Mouse (Mus musculus): Measurements from ENCODE around the gene Cnot1. TPM values are rescaled to one million over a fixed set of nuclear protein-coding genes. Genes with fewer than 3 reads are reported as not detected.

The Cnot1 gene
- polyA plus RNA-seq, 1 experiment from 2014 or later = 76.9 TPM

GRCm38 (mm10) chr8:95712395-95712794 is 94.9 kb downstream of the Cnot1 start:
- Histone ChIP-seq H3K36me3 (ENCODE audit: control insufficient read depth, insufficient read depth, low read length) (peaks cover 54% of the 10 kb centered on the region), H3K27me3 (ENCODE audit: control insufficient read depth, insufficient read depth, low read length) (no peaks in the 10 kb centered on the region), H3K27ac (replicated peaks; ENCODE audit: low read depth, low read length) (no peak overlapping the region), H3K9me3 (ENCODE audit: control insufficient read depth, low read length) (no peaks in the 10 kb centered on the region), H3K4me2 (ENCODE audit: low read length) (no peak overlapping the region), H3K4me1 (ENCODE audit: control insufficient read depth, insufficient read depth, low read length) (peaks cover 6% of the 10 kb centered on the region), H3K4me3 (replicated peaks; ENCODE audit: low read depth, low read length) (no peak overlapping the region), H3K9ac (replicated peaks; ENCODE audit: low read length) (no peak overlapping the region)
- no peak for DNase-seq
- ATAC-seq (ENCODE audit: low FRiP score, low TSS enrichment) = no peak
- WGBS = 86% methylated on average over 9 of the region's 9 CpGs

GRCm38 (mm10) chr8:95711029-95711428 is 96.2 kb downstream of the Cnot1 start:
- H3K4me1 ChIP-seq (ENCODE audit: control insufficient read depth, insufficient read depth, low read length) = no peaks in the 10 kb centered on the region
- 84% methylated on average over 3 of the region's 3 CpGs for WGBS
- no peak overlapping the region for H3K27ac ChIP-seq (replicated peaks; ENCODE audit: low read depth, low read length)
- no peak for ATAC-seq (ENCODE audit: low FRiP score, low TSS enrichment)
- H3K4me3 ChIP-seq (replicated peaks; ENCODE audit: low read depth, low read length) = no peak overlapping the region
- H3K27me3 ChIP-seq (ENCODE audit: control insufficient read depth, insufficient read depth, low read length) = no peaks in the 10 kb centered on the region
- peaks cover 64% of the 10 kb centered on the region for H3K36me3 ChIP-seq (ENCODE audit: control insufficient read depth, insufficient read depth, low read length)
- no peaks in the 10 kb centered on the region for H3K9me3 ChIP-seq (ENCODE audit: control insufficient read depth, low read length)
- H3K4me2 ChIP-seq (ENCODE audit: low read length) = no peak overlapping the region
- no peak for DNase-seq
- no peak overlapping the region for H3K9ac ChIP-seq (replicated peaks; ENCODE audit: low read length)

- WGBS = 90% methylated on average over 7 of the region's 7 CpGs
- no peaks in the 10 kb centered on the region for H3K27me3 ChIP-seq (ENCODE audit: control insufficient read depth, insufficient read depth, low read length)
- H3K27ac ChIP-seq (replicated peaks; ENCODE audit: low read depth, low read length) = no peak overlapping the region
- peaks cover 69% of the 10 kb centered on the region for H3K36me3 ChIP-seq (ENCODE audit: control insufficient read depth, insufficient read depth, low read length)
- no peak overlapping the region for H3K9ac ChIP-seq (replicated peaks; ENCODE audit: low read length)
- no peak overlapping the region for H3K4me2 ChIP-seq (ENCODE audit: low read length)
- no peak for ATAC-seq (ENCODE audit: low FRiP score, low TSS enrichment)
- no peak overlapping the region for H3K4me3 ChIP-seq (replicated peaks; ENCODE audit: low read depth, low read length)
- DNase-seq = no peak
- H3K9me3 ChIP-seq (ENCODE audit: control insufficient read depth, low read length) = no peaks in the 10 kb centered on the region
- peaks cover 7% of the 10 kb centered on the region for H3K4me1 ChIP-seq (ENCODE audit: control insufficient read depth, insufficient read depth, low read length)
Observed at GRCm38 (mm10) chr8:95709579-95709978, 97.7 kb downstream of the Cnot1 start.

- DNase-seq = no peak
- Histone ChIP-seq H3K9me3 (ENCODE audit: control insufficient read depth, low read length) (no peaks in the 10 kb centered on the region), H3K4me1 (ENCODE audit: control insufficient read depth, insufficient read depth, low read length) (peaks cover 32% of the 10 kb centered on the region), H3K4me2 (ENCODE audit: low read length) (peak overlapping the region; percentile 86), H3K4me3 (replicated peaks; ENCODE audit: low read depth, low read length) (peak overlapping the region; percentile 61), H3K27me3 (ENCODE audit: control insufficient read depth, insufficient read depth, low read length) (no peaks in the 10 kb centered on the region), H3K27ac (replicated peaks; ENCODE audit: low read depth, low read length) (no peak overlapping the region), H3K9ac (replicated peaks; ENCODE audit: low read length) (peak overlapping the region; percentile 80; the same call in 1 of the 2 replicates), H3K36me3 (ENCODE audit: control insufficient read depth, insufficient read depth, low read length) (peaks cover 35% of the 10 kb centered on the region)
- ATAC-seq (ENCODE audit: low FRiP score, low TSS enrichment) = no peak
- WGBS = 94% methylated on average over 3 of the region's 3 CpGs
Observed at GRCm38 (mm10) chr8:95704538-95704937, 102.7 kb downstream of the Cnot1 start.

- DNase-seq = peak; percentile 92
- ATAC-seq (ENCODE audit: low FRiP score, low TSS enrichment) = peak; percentile 47
- H3K4me3 ChIP-seq (replicated peaks; ENCODE audit: low read depth, low read length) = peak overlapping the region; percentile 61
- H3K4me2 ChIP-seq (ENCODE audit: low read length) = peak overlapping the region; percentile 86
- peaks cover 27% of the 10 kb centered on the region for H3K36me3 ChIP-seq (ENCODE audit: control insufficient read depth, insufficient read depth, low read length)
- no peaks in the 10 kb centered on the region for H3K9me3 ChIP-seq (ENCODE audit: control insufficient read depth, low read length)
- H3K27me3 ChIP-seq (ENCODE audit: control insufficient read depth, insufficient read depth, low read length) = no peaks in the 10 kb centered on the region
- 1% methylated on average over 15 of the region's 15 CpGs for WGBS
- H3K9ac ChIP-seq (replicated peaks; ENCODE audit: low read length) = peak overlapping the region; percentile 80
- peak overlapping the region; percentile 80 for H3K27ac ChIP-seq (replicated peaks; ENCODE audit: low read depth, low read length)
- peaks cover 32% of the 10 kb centered on the region for H3K4me1 ChIP-seq (ENCODE audit: control insufficient read depth, insufficient read depth, low read length)
Observed at GRCm38 (mm10) chr8:95703461-95704260, 103.6 kb downstream of the Cnot1 start.

GRCm38 (mm10) chr8:95702480-95703446 is 104.5 kb downstream of the Cnot1 start:
- Histone ChIP-seq H3K27ac (replicated peaks; ENCODE audit: low read depth, low read length) (peak overlapping the region; percentile 80), H3K4me2 (ENCODE audit: low read length) (peak overlapping the region; percentile 86), H3K9ac (replicated peaks; ENCODE audit: low read length) (peak overlapping the region; percentile 80), H3K27me3 (ENCODE audit: control insufficient read depth, insufficient read depth, low read length) (no peaks in the 10 kb centered on the region; the same call in 1 of the 2 replicates), H3K36me3 (ENCODE audit: control insufficient read depth, insufficient read depth, low read length) (peaks cover 22% of the 10 kb centered on the region), H3K4me1 (ENCODE audit: control insufficient read depth, insufficient read depth, low read length) (peaks cover 32% of the 10 kb centered on the region), H3K9me3 (ENCODE audit: control insufficient read depth, low read length) (no peaks in the 10 kb centered on the region), H3K4me3 (replicated peaks; ENCODE audit: low read depth, low read length) (peak overlapping the region; percentile 61)
- 3% methylated on average over 34 of the region's 34 CpGs for WGBS
- DNase-seq (peak; percentile 96), ATAC-seq (ENCODE audit: low FRiP score, low TSS enrichment) (peak; percentile 93)

GRCm38 (mm10) chr8:95701809-95702208 is 105.5 kb downstream of the Cnot1 start:
- no peak overlapping the region for H3K9ac ChIP-seq (replicated peaks; ENCODE audit: low read length)
- H3K4me1 ChIP-seq (ENCODE audit: control insufficient read depth, insufficient read depth, low read length) = peaks cover 34% of the 10 kb centered on the region
- no peak for ATAC-seq (ENCODE audit: low FRiP score, low TSS enrichment)
- no peaks in the 10 kb centered on the region; the same call in 1 of the 2 replicates for H3K27me3 ChIP-seq (ENCODE audit: control insufficient read depth, insufficient read depth, low read length)
- H3K27ac ChIP-seq (replicated peaks; ENCODE audit: low read depth, low read length) = no peak overlapping the region
- no peak overlapping the region; the same call in 1 of the 2 replicates for H3K4me2 ChIP-seq (ENCODE audit: low read length)
- no peak overlapping the region for H3K4me3 ChIP-seq (replicated peaks; ENCODE audit: low read depth, low read length)
- H3K36me3 ChIP-seq (ENCODE audit: control insufficient read depth, insufficient read depth, low read length) = peaks cover 13% of the 10 kb centered on the region
- DNase-seq = no peak
- WGBS = 89% methylated on average over 4 of the region's 4 CpGs
- H3K9me3 ChIP-seq (ENCODE audit: control insufficient read depth, low read length) = no peaks in the 10 kb centered on the region

GRCm38 (mm10) chr8:95700282-95700681 is 107.0 kb downstream of the Cnot1 start:
- Histone ChIP-seq H3K36me3 (ENCODE audit: control insufficient read depth, insufficient read depth, low read length) (no peaks in the 10 kb centered on the region), H3K4me1 (ENCODE audit: control insufficient read depth, insufficient read depth, low read length) (peaks cover 34% of the 10 kb centered on the region), H3K4me2 (ENCODE audit: low read length) (peak overlapping the region; percentile 29), H3K9ac (replicated peaks; ENCODE audit: low read length) (no peak overlapping the region; the same call in 1 of the 2 replicates), H3K4me3 (replicated peaks; ENCODE audit: low read depth, low read length) (no peak overlapping the region), H3K27me3 (ENCODE audit: control insufficient read depth, insufficient read depth, low read length) (no peaks in the 10 kb centered on the region; the same call in 1 of the 2 replicates), H3K9me3 (ENCODE audit: control insufficient read depth, low read length) (no peaks in the 10 kb centered on the region), H3K27ac (replicated peaks; ENCODE audit: low read depth, low read length) (peak overlapping the region; percentile 71)
- ATAC-seq (ENCODE audit: low FRiP score, low TSS enrichment) = no peak
- peak; percentile 90 for DNase-seq
- 33% methylated on average over 9 of the region's 9 CpGs for WGBS

All from midbrain, embryonic 14.5 days (tissue).